Mouse (Mus musculus) stomach, embryonic 16.5 days (tissue): ENCODE results near the gene Tex264. TPM values are rescaled to one million over a fixed set of nuclear protein-coding genes. Genes with fewer than 3 reads are reported as not detected.
"Not testable (repeated sequence)": the region's sequence is repeated elsewhere in the genome, so short reads cannot be mapped to it uniquely, and the experiment has no call there.

Experiments used
- ATAC-seq: fragments of 200-750 bp; cut with Nextera tagmentation; 2 replicates; pipeline ENCODE4 v1.8.0; 2017; ENCODE audit warnings: moderate number of reproducible peaks, moderate TSS enrichment; ENCODE audit not compliant: insufficient read depth, low FRiP score
- H3K27ac ChIP-seq: fragments of 300-500 bp; sonication (generic); 2 replicates; pipeline ENCODE4 v1.5.1; 2014; ENCODE audit warnings: low read length
- H3K27me3 ChIP-seq: fragments of 300-500 bp; sonication (generic); 2 replicates; pipeline ENCODE4 v1.6.1; 2014; ENCODE audit warnings: low read length, control low read depth, mixed read lengths; ENCODE audit not compliant: control insufficient read depth, insufficient read depth
- H3K36me3 ChIP-seq: fragments of 300-500 bp; sonication (generic); 2 replicates; pipeline ENCODE4 v1.6.1; 2014; ENCODE audit warnings: low read length; ENCODE audit not compliant: control insufficient read depth, insufficient read depth
- H3K4me1 ChIP-seq: fragments of 300-500 bp; sonication (generic); 2 replicates; pipeline ENCODE4 v1.6.1; 2014; ENCODE audit warnings: low read length, control low read depth, mixed read lengths; ENCODE audit not compliant: control insufficient read depth, insufficient read depth
- H3K4me2 ChIP-seq: fragments of 300-500 bp; sonication (generic); 2 replicates; pipeline ENCODE4 v1.6.1; 2014; ENCODE audit warnings: low read depth, low read length, mixed read lengths
- H3K4me3 ChIP-seq: fragments of 300-500 bp; sonication (generic); replicated peaks from 2 replicates; pipeline ENCODE4 v1.5.1; 2014; ENCODE audit warnings: mild to moderate bottlenecking, low read length
- H3K9ac ChIP-seq: fragments of 300-500 bp; sonication (generic); 2 replicates; pipeline ENCODE4 v1.6.1; 2014; ENCODE audit warnings: low read length
- H3K9me3 ChIP-seq: fragments of 300-500 bp; sonication (generic); replicated peaks from 2 replicates; pipeline ENCODE4 v1.6.1; 2016; ENCODE audit warnings: low read length, control low read depth; ENCODE audit not compliant: control insufficient read depth
- WGBS: fragments of 180-500 bp; shearing (Covaris S2); extraction: QIAGEN DNeasy Blood & Tissue Kit; methylation state at CpG from one replicate; pipeline ENCODE4 v1.1.7; 2014; 5-methylcytosine and 5-hydroxymethylcytosine counted together
- polyA plus RNA-seq: library from polyadenylated mRNA; unstranded; fragments of >200 nt; fragmentation: Nextera tagmentation; extraction: Ambion mirVana; gene quantifications from 2 replicates; pipeline ENCODE4 v1.2.1, GENCODE M21; 2015

Gene Tex264
- polyA plus RNA-seq, 1 experiment from 2014 or later: 53.4 TPM

GRCm38 (mm10) chr9:106632185-106632584, 53.5 kb downstream of the Tex264 start:
- no peak for ATAC-seq
- Histone ChIP-seq H3K4me3 (no peak overlapping the region), H3K4me2 (no peak overlapping the region), H3K27ac (no peak overlapping the region), H3K9ac (no peak overlapping the region), H3K9me3 (no peaks in the 10 kb centered on the region), H3K4me1 (no peaks in the 10 kb centered on the region), H3K36me3 (no peaks in the 10 kb centered on the region), H3K27me3 (no peaks in the 10 kb centered on the region)
- 54% methylated on average over 5 of the region's 5 CpGs for WGBS

DNA sequence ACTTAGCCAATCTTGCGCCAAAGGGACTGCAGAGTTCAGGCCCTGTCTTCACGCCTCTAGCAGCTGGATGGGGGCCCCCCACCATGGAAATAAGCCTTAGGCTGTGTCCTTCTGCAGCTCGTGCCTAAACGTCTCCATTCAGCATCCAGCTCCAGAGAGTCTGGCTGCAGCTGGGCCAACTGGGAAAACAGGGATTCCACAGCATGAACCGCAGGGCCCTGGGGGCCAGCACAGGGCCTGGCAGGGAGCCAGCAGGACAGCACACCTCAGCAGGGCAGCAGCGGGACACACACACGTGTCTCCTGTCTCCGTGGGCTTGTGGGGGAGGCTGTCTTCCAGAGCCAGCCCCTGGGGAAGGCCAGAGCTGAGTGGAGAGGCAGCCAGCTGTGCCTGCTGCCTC, 57.9 kb downstream of the Tex264 start:
- H3K9ac ChIP-seq, H3K36me3 ChIP-seq, ATAC-seq, H3K27ac ChIP-seq, H3K4me2 ChIP-seq, H3K27me3 ChIP-seq, H3K4me1 ChIP-seq, H3K9me3 ChIP-seq, H3K4me3 ChIP-seq: not testable (repeated sequence)
- WGBS: 17% methylated on average over 8 of the region's 8 CpGs

- Histone ChIP-seq H3K27me3 (no peaks in the 10 kb centered on the region), H3K27ac (no peak within 1 kb of the TSS), H3K4me3 (no peak within 1 kb of the TSS), H3K9me3 (no peaks in the 10 kb centered on the region), H3K36me3 (no peaks in the 10 kb centered on the region), H3K9ac (no peak within 1 kb of the TSS), H3K4me1 (no peaks in the 10 kb centered on the region), H3K4me2 (no peak within 1 kb of the TSS)
- WGBS: 70% methylated on average over 2 of the region's 2 CpGs
- ATAC-seq: no peak
Observed at GRCm38 (mm10) chr9:106626282-106626681, 59.4 kb downstream of the Tex264 start, which contains the start of gene Iqcf6. Iqcf6 (plus strand) TSS chr9:106626582.

DNA sequence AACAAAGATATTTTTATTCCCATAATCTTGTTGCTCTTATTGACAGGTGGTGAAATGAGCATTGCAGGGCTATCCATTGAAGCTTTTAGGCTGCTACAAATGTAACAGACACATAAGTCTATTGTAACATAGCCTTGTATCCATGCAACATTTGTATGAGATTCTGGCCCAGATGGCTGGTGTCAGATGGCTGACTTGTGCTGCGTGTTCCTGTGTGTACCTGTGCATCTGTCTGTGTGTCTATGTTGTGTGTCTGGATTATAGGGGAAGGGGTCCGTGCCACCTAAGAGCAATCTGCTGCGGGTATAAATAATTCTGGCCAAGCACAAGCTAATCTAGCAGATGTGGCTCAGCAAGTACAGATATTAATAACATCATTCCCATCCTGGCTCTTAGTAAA, 68.2 kb downstream of the Tex264 start:
- Histone ChIP-seq H3K36me3 (no peaks in the 10 kb centered on the region), H3K4me1 (no peaks in the 10 kb centered on the region), H3K4me2 (no peak overlapping the region), H3K4me3 (no peak overlapping the region), H3K9me3 (no peaks in the 10 kb centered on the region), H3K9ac (no peak overlapping the region), H3K27ac (no peak overlapping the region), H3K27me3 (no peaks in the 10 kb centered on the region)
- 81% methylated on average over 3 of the region's 3 CpGs for WGBS
- no peak for ATAC-seq

- Histone ChIP-seq H3K4me1 (no peaks in the 10 kb centered on the region), H3K9me3 (no peaks in the 10 kb centered on the region), H3K27ac (no peak overlapping the region), H3K4me3 (no peak overlapping the region), H3K27me3 (no peaks in the 10 kb centered on the region), H3K36me3 (no peaks in the 10 kb centered on the region), H3K4me2 (no peak overlapping the region), H3K9ac (no peak overlapping the region)
- ATAC-seq: no peak
- 70% methylated on average over 9 of the region's 9 CpGs for WGBS
Observed at GRCm38 (mm10) chr9:106616306-106616705, 69.4 kb downstream of the Tex264 start.

GRCm38 (mm10) chr9:106614616-106615015, 71.1 kb downstream of the Tex264 start:
- WGBS: 16% methylated on average over 3 of the region's 3 CpGs
- Histone ChIP-seq H3K4me1 (no peaks in the 10 kb centered on the region), H3K4me2 (no peak overlapping the region), H3K9ac (no peak overlapping the region), H3K4me3 (no peak overlapping the region), H3K27me3 (no peaks in the 10 kb centered on the region), H3K27ac (no peak overlapping the region), H3K36me3 (no peaks in the 10 kb centered on the region), H3K9me3 (no peaks in the 10 kb centered on the region)
- no peak for ATAC-seq

GRCm38 (mm10) chr9:106613951-106614350, 71.8 kb downstream of the Tex264 start:
- no peak overlapping the region for H3K9ac ChIP-seq
- H3K27ac ChIP-seq: no peak overlapping the region
- no peaks in the 10 kb centered on the region for H3K36me3 ChIP-seq
- H3K9me3 ChIP-seq: no peaks in the 10 kb centered on the region
- no peaks in the 10 kb centered on the region for H3K27me3 ChIP-seq
- H3K4me1 ChIP-seq: no peaks in the 10 kb centered on the region
- 64% methylated on average over 2 of the region's 2 CpGs for WGBS
- no peak overlapping the region for H3K4me3 ChIP-seq
- no peak for ATAC-seq
- H3K4me2 ChIP-seq: no peak overlapping the region

- 80% methylated on average over 4 of the region's 4 CpGs for WGBS
- no peaks in the 10 kb centered on the region for H3K27me3 ChIP-seq
- H3K4me2 ChIP-seq: no peak overlapping the region
- no peak for ATAC-seq
- H3K36me3 ChIP-seq: no peaks in the 10 kb centered on the region
- no peak overlapping the region for H3K9ac ChIP-seq
- no peak overlapping the region for H3K27ac ChIP-seq
- H3K4me1 ChIP-seq: no peaks in the 10 kb centered on the region
- no peak overlapping the region for H3K4me3 ChIP-seq
- no peaks in the 10 kb centered on the region for H3K9me3 ChIP-seq
Observed at GRCm38 (mm10) chr9:106610727-106611126, 75.0 kb downstream of the Tex264 start.
